Mouse (Mus musculus): ENCODE measurements around the gene Rnasel.

- TF ChIP-seq HCFC1 (IDR thresholded peaks at IDR 0.05; ENCODE audit: borderline replicate concordance, insufficient read depth, low read length): no peak
- TF ChIP-seq CHD2 (IDR thresholded peaks at IDR 0.05; ENCODE audit: low read depth, low read length): no peak
- no peak for TF ChIP-seq ZC3H11A (IDR thresholded peaks at IDR 0.05; ENCODE audit: borderline replicate concordance, low read depth, low read length)
Measured at GRCm38 (mm10) chr1:153733181-153733580, 16.0 kb upstream of the Rnasel start.
